Mouse (Mus musculus): ENCODE data around the gene Psma3. TPM values are rescaled to one million over a fixed set of nuclear protein-coding genes. Genes with fewer than 3 reads are reported as not detected.

The Psma3 gene
- total and polyA plus RNA-seq, 3 experiments: 295 to 304 TPM; not detected in 1

DNA sequence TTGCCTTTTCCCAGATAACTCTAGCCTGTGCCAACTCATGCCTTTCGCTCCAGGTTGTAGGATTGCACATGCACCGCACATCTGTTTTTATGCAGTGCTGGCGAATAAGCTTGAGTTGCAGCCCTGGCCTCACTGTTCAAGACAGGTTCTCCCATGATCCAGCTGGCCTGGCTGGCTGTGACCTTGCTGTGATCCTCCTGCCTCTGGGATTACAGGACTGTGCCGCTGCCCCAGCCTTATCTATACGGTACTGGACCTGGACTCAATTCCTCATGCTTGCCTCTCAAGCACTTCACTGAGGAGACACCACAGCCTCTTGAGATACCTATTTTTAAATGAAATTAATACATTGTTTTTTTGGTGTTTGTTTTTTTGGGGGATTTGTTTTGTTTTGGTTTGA lies 30.2 kb upstream of the Psma3 start:
- H3K4me1 ChIP-seq (ENCODE audit: control insufficient read depth in 1 of 2, insufficient read depth in 2 of 2, low read length in 2 of 2): no peaks in the 10 kb centered on the region
- peaks cover 2 to 14% of the 10 kb centered on the region in 2 experiments; a peak in 2 of 4 replicates for H3K36me3 ChIP-seq (ENCODE audit: control insufficient read depth in 1 of 2, insufficient read depth in 2 of 2, low read length in 2 of 2)
- H3K27me3 ChIP-seq (ENCODE audit: control insufficient read depth in 1 of 2, insufficient read depth in 2 of 2, low read length in 2 of 2): no peaks in the 10 kb centered on the region
- no peak overlapping the region for H3K9ac ChIP-seq (ENCODE audit: control insufficient read depth, low read depth, low read length, poor library complexity, severe bottlenecking)
- TF ChIP-seq SIN3A (IDR thresholded peaks at IDR 0.05; ENCODE audit: low read length): no peak
- no peak for TF ChIP-seq MXI1 (IDR thresholded peaks at IDR 0.05; ENCODE audit: low read depth, low read length)
- TF ChIP-seq POLR2A (IDR thresholded peaks at IDR 0.05; ENCODE audit: control insufficient read depth in 1 of 2, insufficient read depth in 1 of 2, low read depth in 1 of 2, low read length in 2 of 2, poor library complexity in 1 of 2): no peak
- TF ChIP-seq TCF12 (IDR thresholded peaks at IDR 0.05; ENCODE audit: low read depth, low read length): no peak
- no peak for TF ChIP-seq HCFC1 (IDR thresholded peaks at IDR 0.05; ENCODE audit: low read depth, low read length)
- no peak for TF ChIP-seq RCOR1 (IDR thresholded peaks at IDR 0.05; ENCODE audit: low read depth, low read length)
- no peak for TF ChIP-seq MEF2A (IDR thresholded peaks at IDR 0.05; ENCODE audit: extremely low read depth, insufficient replicate concordance, low read depth, low read length, poor library complexity, severe bottlenecking)
- TF ChIP-seq BHLHE40 (IDR thresholded peaks at IDR 0.05; ENCODE audit: borderline replicate concordance, low read depth, low read length): no peak
- H3K79me2 ChIP-seq (ENCODE audit: control insufficient read depth, insufficient read depth, low read length, poor library complexity): no peaks in the 10 kb centered on the region
- no peaks in the 10 kb centered on the region for H3K9me3 ChIP-seq (replicated peaks; ENCODE audit: insufficient read depth, low read length)
- DNase-seq (ENCODE audit: low read depth, low spot score): no peak
- H3K27ac ChIP-seq (ENCODE audit: control insufficient read depth, low read depth, low read length): no peak overlapping the region
- no peak overlapping the region for H3K4me3 ChIP-seq (ENCODE audit: control insufficient read depth in 1 of 2, insufficient read depth in 1 of 2, low read depth in 2 of 2, low read length in 2 of 2)

- H3K79me2 ChIP-seq (ENCODE audit: control insufficient read depth, insufficient read depth, low read length, poor library complexity): no peaks in the 10 kb centered on the region
- no peak overlapping the region for H3K9ac ChIP-seq (ENCODE audit: control insufficient read depth, low read depth, low read length, poor library complexity, severe bottlenecking)
- no peak overlapping the region for H3K27ac ChIP-seq (ENCODE audit: control insufficient read depth, low read depth, low read length)
- no peak for DNase-seq (ENCODE audit: low read depth, low spot score)
- no peaks in the 10 kb centered on the region for H3K4me1 ChIP-seq (ENCODE audit: control insufficient read depth in 1 of 2, insufficient read depth in 2 of 2, low read length in 2 of 2)
- H3K9me3 ChIP-seq (replicated peaks; ENCODE audit: insufficient read depth, low read length): no peaks in the 10 kb centered on the region
- no peaks in the 10 kb centered on the region for H3K27me3 ChIP-seq (ENCODE audit: control insufficient read depth in 1 of 2, insufficient read depth in 2 of 2, low read length in 2 of 2)
- no peak overlapping the region for H3K4me3 ChIP-seq (ENCODE audit: control insufficient read depth in 1 of 2, insufficient read depth in 1 of 2, low read depth in 2 of 2, low read length in 2 of 2)
- peaks cover 0 to 14% of the 10 kb centered on the region in 2 experiments; a peak in 2 of 4 replicates for H3K36me3 ChIP-seq (ENCODE audit: control insufficient read depth in 1 of 2, insufficient read depth in 2 of 2, low read length in 2 of 2)
- no peak for TF ChIP-seq CHD2 (IDR thresholded peaks at IDR 0.05; ENCODE audit: low read length)
- TF ChIP-seq E2F4 (IDR thresholded peaks at IDR 0.05; ENCODE audit: borderline replicate concordance, low read depth, low read length): no peak
- TF ChIP-seq MYC (IDR thresholded peaks at IDR 0.05; ENCODE audit: low read depth, low read length): no peak
- no peak for TF ChIP-seq BHLHE40 (IDR thresholded peaks at IDR 0.05; ENCODE audit: borderline replicate concordance, low read depth, low read length)
- TF ChIP-seq POLR2A (IDR thresholded peaks at IDR 0.05; ENCODE audit: control insufficient read depth in 1 of 2, insufficient read depth in 1 of 2, low read depth in 1 of 2, low read length in 2 of 2, poor library complexity in 1 of 2): no peak
- TF ChIP-seq SIN3A (IDR thresholded peaks at IDR 0.05; ENCODE audit: low read length): no peak
- TF ChIP-seq GATA1 (IDR thresholded peaks at IDR 0.05; ENCODE audit: low read depth, low read length): no peak
- no peak for TF ChIP-seq CHD1 (IDR thresholded peaks at IDR 0.05; ENCODE audit: low read depth, low read length)
- no peak for TF ChIP-seq JUND (IDR thresholded peaks at IDR 0.05; ENCODE audit: low read depth, low read length)
- no peak for TF ChIP-seq KAT2A (conservative IDR thresholded peaks at IDR 0.05; ENCODE audit: low read depth, low read length)
Observed at GRCm38 (mm10) chr12:70946585-70947256, 27.7 kb upstream of the Psma3 start.
